Mouse (Mus musculus) heart, adult 2 months (tissue): ENCODE measurements around the gene Ugt1a6a. TPM values are rescaled to one million over a fixed set of nuclear protein-coding genes. Genes with fewer than 3 reads are reported as not detected.

ENCODE experiments used
- DNase-seq, 2 experiments: peaks; one replicate each; pipeline ENCODE4 v3.0.0; 2021
- H3K27ac ChIP-seq: fragments of 200-600 bp; 2 replicates; pipeline ENCODE4 v1.8.1; 2022
- H3K27me3 ChIP-seq: fragments of 200-500 bp; 2 replicates; pipeline ENCODE4 v1.6.1; 2012; ENCODE audit warnings: mild to moderate bottlenecking, low read length, inconsistent platforms, mixed read lengths; ENCODE audit not compliant: control insufficient read depth, insufficient read depth
- H3K36me3 ChIP-seq: fragments of 200-500 bp; 2 replicates; pipeline ENCODE4 v1.6.1; 2012; ENCODE audit warnings: low read length, inconsistent platforms; ENCODE audit not compliant: control insufficient read depth, insufficient read depth
- H3K4me1 ChIP-seq: fragments of 200-500 bp; 2 replicates; pipeline ENCODE4 v1.6.1; 2011; ENCODE audit warnings: low read length; ENCODE audit not compliant: control insufficient read depth, insufficient read depth
- H3K4me3 ChIP-seq: fragments of 200-600 bp; 2 replicates; pipeline ENCODE4 v1.8.1; 2022
- H3K79me2 ChIP-seq: fragments of 200-500 bp; replicated peaks from 2 replicates; pipeline ENCODE4 v1.6.1; 2012; ENCODE audit warnings: mild to moderate bottlenecking, inconsistent platforms, low read length, moderate library complexity, mixed read lengths; ENCODE audit not compliant: control insufficient read depth, insufficient read depth
- H3K9ac ChIP-seq: fragments of 200-500 bp; 2 replicates; pipeline ENCODE4 v1.6.1; 2012; ENCODE audit warnings: low read depth, mild to moderate bottlenecking, control low read depth, inconsistent platforms, low read length, mixed read lengths
- CTCF ChIP-seq: fragments of 200-600 bp; IDR thresholded peaks from 2 replicates; pipeline ENCODE4 v1.8.1; 2022; ENCODE audit warnings: antibody characterized with exemption, mild to moderate bottlenecking, moderate library complexity
- EP300 ChIP-seq: fragments of 200-500 bp; IDR thresholded peaks from 2 replicates; pipeline ENCODE4 v1.6.1; 2011; ENCODE audit warnings: low read depth, low read length, control low read depth; ENCODE audit not compliant: insufficient read depth
- POLR2A ChIP-seq: fragments of 200-500 bp; IDR thresholded peaks from 2 replicates; pipeline ENCODE4 v1.6.1; 2011; ENCODE audit warnings: mild to moderate bottlenecking, low read depth, low read length, control low read depth; ENCODE audit not compliant: insufficient read depth
- WGBS: fragments of 180-500 bp; shearing (Covaris S2); methylation state at CpG from one replicate; pipeline ENCODE4 v1.1.7; 2018; 5-methylcytosine and 5-hydroxymethylcytosine counted together
- intact Hi-C: fragments of 180-260 bp; cut with DNase I; formaldehyde crosslinking; loops from one replicate; pipeline ENCODE4 v1.15.1; 2025
- polyA plus RNA-seq: library from polyadenylated mRNA; depleted of rRNA; stranded (reverse); fragments of >200 nt; gene quantifications from 2 replicates; pipeline ENCODE4 v1.2.3, GENCODE M21; 2012
- total RNA-seq, 2 experiments: library from RNA; stranded (reverse); gene quantifications; 2 replicates each; pipeline ENCODE4 v1.2.3; 2021

Gene Ugt1a6a
- total and polyA plus RNA-seq, 3 experiments, result 2.1 to 3.7 (median 2.4) TPM

GRCm38 (mm10) chr1:88225741-88226140, 91.1 kb downstream of the Ugt1a6a start:
- H3K4me3 ChIP-seq, result no peak overlapping the region
- DNase-seq, result peak in 1 of 2 experiments; percentile 3
- H3K27me3 ChIP-seq, result no peaks in the 10 kb centered on the region
- H3K4me1 ChIP-seq, result no peaks in the 10 kb centered on the region
- TF ChIP-seq CTCF (no peak), EP300 (no peak), POLR2A (no peak)
- no peak overlapping the region for H3K27ac ChIP-seq
- H3K79me2 ChIP-seq, result no peaks in the 10 kb centered on the region
- intact Hi-C loops, result no loop called here
- no peaks in the 10 kb centered on the region for H3K36me3 ChIP-seq
- H3K9ac ChIP-seq, result no peak overlapping the region

DNA sequence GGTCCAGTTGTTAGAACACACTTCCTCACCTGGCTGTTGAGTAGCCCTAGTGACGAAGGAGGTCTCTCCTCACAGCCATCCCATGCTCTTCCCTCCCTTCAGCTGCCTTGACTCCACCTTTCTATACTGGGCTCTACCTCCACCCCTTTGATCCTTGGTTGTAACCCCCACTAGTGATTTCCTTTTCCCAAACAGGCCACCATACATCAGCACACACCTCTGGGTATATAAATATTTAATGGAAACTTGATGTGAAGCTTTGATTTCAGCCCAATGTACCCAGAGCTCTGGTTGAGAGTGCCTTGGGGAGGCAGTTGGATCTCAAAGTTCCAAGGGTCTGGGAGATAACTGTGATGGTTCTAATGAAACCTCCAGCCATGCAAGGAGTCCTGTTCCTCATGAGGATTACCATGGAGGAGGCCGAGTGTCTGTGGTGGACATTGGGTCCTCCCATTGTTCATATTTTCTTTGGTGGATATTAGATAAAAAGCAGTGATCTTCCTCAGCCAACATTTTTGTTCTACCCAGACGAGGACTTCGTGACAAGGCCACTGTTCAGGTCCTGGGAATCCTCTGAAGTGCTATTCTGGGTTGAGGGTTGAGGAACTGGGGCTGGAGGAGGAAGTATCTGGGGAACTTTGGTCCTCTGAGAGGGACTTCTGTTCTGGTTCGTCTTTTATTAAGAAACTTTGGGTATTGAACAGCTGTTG, 92.2 kb downstream of the Ugt1a6a start, which contains the start of gene Mroh2a:
Mroh2a (plus strand) TSS at position 317 of the 710 bp plus-strand sequence.
- intact Hi-C loops, result no loop called here
- Histone ChIP-seq H3K27me3 (no peaks in the 10 kb centered on the region), H3K4me1 (no peaks in the 10 kb centered on the region), H3K9ac (no peak within 1 kb of the TSS), H3K27ac (no peak within 1 kb of the TSS), H3K4me3 (no peak within 1 kb of the TSS), H3K36me3 (no peaks in the 10 kb centered on the region), H3K79me2 (no peaks in the 10 kb centered on the region)
- 39% methylated on average over 5 of the region's 5 CpGs for WGBS
- DNase-seq, result peak; percentile 33 to 50
- no peak for TF ChIP-seq EP300
- TF ChIP-seq POLR2A, result no peak
- TF ChIP-seq CTCF, result no peak

DNA sequence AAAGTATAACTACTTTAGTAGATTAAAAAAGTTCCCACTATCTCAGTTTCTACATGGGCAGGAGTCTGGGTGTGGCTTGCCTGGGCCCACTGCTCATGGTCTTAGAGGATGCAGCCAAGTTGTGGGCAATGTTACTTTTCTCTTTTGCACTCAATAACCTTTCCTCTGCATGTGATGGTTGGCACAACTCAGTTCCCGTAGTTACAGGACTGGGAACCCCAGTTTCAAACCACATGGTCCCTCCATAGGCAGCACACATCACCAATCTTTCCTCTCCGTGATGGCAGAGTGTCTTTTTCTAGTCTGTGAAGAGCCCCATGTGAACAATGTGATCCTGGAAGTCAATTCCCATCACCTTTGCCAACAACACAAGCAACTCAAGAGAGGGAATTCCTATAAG, 92.9 kb downstream of the Ugt1a6a start:
- 48% methylated on average over 2 of the region's 2 CpGs for WGBS
- no peak overlapping the region for H3K27ac ChIP-seq
- TF ChIP-seq CTCF (no peak), EP300 (no peak), POLR2A (no peak)
- H3K79me2 ChIP-seq, result no peaks in the 10 kb centered on the region
- H3K27me3 ChIP-seq, result no peaks in the 10 kb centered on the region
- intact Hi-C loops, result no loop called here
- peak; percentile 20 to 28 for DNase-seq
- H3K4me3 ChIP-seq, result no peak overlapping the region
- no peaks in the 10 kb centered on the region for H3K4me1 ChIP-seq
- H3K9ac ChIP-seq, result no peak overlapping the region
- no peaks in the 10 kb centered on the region for H3K36me3 ChIP-seq

GRCm38 (mm10) chr1:88228121-88228520, 93.5 kb downstream of the Ugt1a6a start:
- H3K9ac ChIP-seq, result no peak overlapping the region
- intact Hi-C loops, result no loop called here
- TF ChIP-seq EP300, result no peak
- no peak for TF ChIP-seq POLR2A
- no peak for TF ChIP-seq CTCF
- no peak overlapping the region for H3K4me3 ChIP-seq
- no peaks in the 10 kb centered on the region for H3K4me1 ChIP-seq
- H3K27me3 ChIP-seq, result no peaks in the 10 kb centered on the region
- H3K79me2 ChIP-seq, result no peaks in the 10 kb centered on the region
- peak; percentile 18 to 28 for DNase-seq
- no peaks in the 10 kb centered on the region for H3K36me3 ChIP-seq
- 66% methylated on average over 7 of the region's 7 CpGs for WGBS
- no peak overlapping the region for H3K27ac ChIP-seq

- no peaks in the 10 kb centered on the region for H3K79me2 ChIP-seq
- TF ChIP-seq CTCF, result no peak
- no peak for TF ChIP-seq POLR2A
- TF ChIP-seq EP300, result no peak
- peak in 1 of 2 experiments; percentile 22 for DNase-seq
- intact Hi-C loops, result no loop called here
- no peak overlapping the region for H3K4me3 ChIP-seq
- WGBS, result 66% methylated on average over 3 of the region's 3 CpGs
- H3K27ac ChIP-seq, result no peak overlapping the region
- H3K4me1 ChIP-seq, result no peaks in the 10 kb centered on the region
- H3K27me3 ChIP-seq, result no peaks in the 10 kb centered on the region
- H3K36me3 ChIP-seq, result no peaks in the 10 kb centered on the region
- H3K9ac ChIP-seq, result no peak overlapping the region
Observed at GRCm38 (mm10) chr1:88229566-88229965, 95.0 kb downstream of the Ugt1a6a start.

DNA sequence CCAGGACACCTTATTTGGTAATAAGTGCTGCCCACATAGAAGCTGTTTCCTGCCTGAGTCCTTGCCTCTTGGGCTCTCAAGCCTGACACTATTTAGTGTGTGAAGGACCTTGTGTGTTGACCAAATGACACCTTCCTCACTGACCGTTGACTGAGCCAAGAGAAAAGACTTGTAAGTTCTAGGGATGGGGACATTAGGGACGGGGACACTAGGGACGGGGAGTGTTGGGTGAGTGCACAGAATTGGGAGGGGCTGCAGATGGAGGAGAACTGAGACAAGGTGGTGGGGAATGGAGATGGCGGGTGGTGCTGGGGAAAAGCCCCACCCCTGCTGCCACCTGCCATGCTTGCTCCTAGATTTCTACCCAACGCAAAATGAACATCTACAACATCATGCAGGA, 95.4 kb downstream of the Ugt1a6a start:
- no peak overlapping the region for H3K27ac ChIP-seq
- H3K4me3 ChIP-seq, result no peak overlapping the region
- H3K27me3 ChIP-seq, result no peaks in the 10 kb centered on the region
- DNase-seq, result peak; percentile 23 to 33
- H3K79me2 ChIP-seq, result no peaks in the 10 kb centered on the region
- no peaks in the 10 kb centered on the region for H3K36me3 ChIP-seq
- H3K9ac ChIP-seq, result no peak overlapping the region
- no peaks in the 10 kb centered on the region for H3K4me1 ChIP-seq
- 75% methylated on average over 5 of the region's 5 CpGs for whole genome bisulfite sequencing
- intact Hi-C loops, result no loop called here
- TF ChIP-seq CTCF, result no peak
